In genomic region chr19:57558420-57558967, GRCm38 (mm10) we compare ENCODE assay signal across 17 mouse cellular contexts. TPM values are rescaled to one million over a fixed set of nuclear protein-coding genes. Genes with fewer than 3 reads are reported as not detected.
DNase-seq lines count a peak whose midpoint lies in the region; ATAC-seq and TF ChIP-seq lines count a peak whose summit lies in the region.
"Had no signal": no experiment of that assay in that cellular context is flagged by ENCODE, and none has a peak within 500 bp of the region (broad histone marks: within the 10 kb centered on the region; RNA-seq: fewer than 3 reads in every experiment).

No protein-coding gene starts in this region.

- DNase-seq in brain, embryonic 14.5 days (ENCODE audit: low read depth), result peak; percentile 81
- no peak for DNase-seq in forebrain, embryonic 11.5 days (ENCODE audit: low spot score)
- DNase-seq in spleen, postnatal 14 days (ENCODE audit: low spot score in 2 of 2), result no peak
- no peak for DNase-seq in adrenal gland, postnatal 4 days (ENCODE audit: low spot score in 2 of 2)
- DNase-seq in cerebellum, postnatal 14 days, result no peak
- DNase-seq in cerebellum, postnatal 36 days, result no peak
- DNase-seq: B cell, adult 2 months; cerebellum, adult 11-12 months; embryo, embryonic 11 days; lung, postnatal 14 days; thymus, postnatal 4 days had no signal

- H3K27ac ChIP-seq in forebrain, embryonic 11.5 days (ENCODE audit: low read depth, low read length), result no peak overlapping the region; the same call in 1 of the 2 replicates
- H3K27ac ChIP-seq in hindbrain, embryonic 12.5 days, result peak overlapping the region; percentile 24; the same call in 1 of the 2 replicates
- H3K27ac ChIP-seq in midbrain, embryonic 13.5 days, result peak overlapping the region; percentile 65
- H3K27ac ChIP-seq: kidney, embryonic 15.5 days; left cerebral cortex, adult 2 months; liver, embryonic 14.5 days had no signal

- no peak overlapping the region for H3K4me3 ChIP-seq in forebrain, embryonic 11.5 days (ENCODE audit: low read depth, low read length)
- no peak overlapping the region for H3K4me3 ChIP-seq in hindbrain, embryonic 12.5 days
- no peak overlapping the region for H3K4me3 ChIP-seq in midbrain, embryonic 13.5 days (replicated peaks)
- H3K4me3 ChIP-seq: erythroblast, embryonic 14.5 days; kidney, embryonic 15.5 days; left cerebral cortex, adult 2 months had no signal

- H3K36me3 ChIP-seq in forebrain, embryonic 11.5 days (ENCODE audit: control insufficient read depth, insufficient read depth, low read length), result no peaks in the 10 kb centered on the region
- H3K36me3 ChIP-seq in hindbrain, embryonic 12.5 days, result no peaks in the 10 kb centered on the region
- H3K36me3 ChIP-seq in midbrain, embryonic 13.5 days, result no peaks in the 10 kb centered on the region
- H3K36me3 ChIP-seq: kidney, embryonic 15.5 days had no signal

- H3K27me3 ChIP-seq in forebrain, embryonic 11.5 days (ENCODE audit: control insufficient read depth, insufficient read depth, low read length), result no peaks in the 10 kb centered on the region
- no peaks in the 10 kb centered on the region for H3K27me3 ChIP-seq in hindbrain, embryonic 12.5 days
- H3K27me3 ChIP-seq in midbrain, embryonic 13.5 days, result 0 out of 2 replicates have a peak, but pooled peaks cover 3% of the 10 kb centered on the region
- H3K27me3 ChIP-seq: kidney, embryonic 15.5 days had no signal

- 53% methylated on average over 19 of the region's 19 CpGs for WGBS in forebrain, embryonic 11.5 days
- 49% methylated on average over 19 of the region's 19 CpGs for WGBS in hindbrain, embryonic 12.5 days
- WGBS in midbrain, embryonic 13.5 days, result 27% methylated on average over 19 of the region's 19 CpGs

- peaks cover 7% of the 10 kb centered on the region for H3K4me1 ChIP-seq in forebrain, embryonic 11.5 days (replicated peaks; ENCODE audit: control insufficient read depth, insufficient read depth, low read length)
- H3K4me1 ChIP-seq in hindbrain, embryonic 12.5 days, result no peaks in the 10 kb centered on the region
- H3K4me1 ChIP-seq in midbrain, embryonic 13.5 days (replicated peaks), result peaks cover 12% of the 10 kb centered on the region

- no peaks in the 10 kb centered on the region for H3K9me3 ChIP-seq in forebrain, embryonic 11.5 days (ENCODE audit: control insufficient read depth, low read length)
- H3K9me3 ChIP-seq in hindbrain, embryonic 12.5 days (replicated peaks), result 0 out of 2 replicates have a peak, but pooled peaks cover 4% of the 10 kb centered on the region
- H3K9me3 ChIP-seq in midbrain, embryonic 13.5 days, result no peaks in the 10 kb centered on the region

- ATAC-seq in forebrain, embryonic 11.5 days (replicated peaks; ENCODE audit: low FRiP score), result peak; percentile 39; the same call in 1 of the 2 replicates
- peak; percentile 67 for ATAC-seq in hindbrain, embryonic 12.5 days (ENCODE audit: low FRiP score)
- peak; percentile 89 for ATAC-seq in midbrain, embryonic 13.5 days

- no peak for TF ChIP-seq CTCF in brain, embryonic 14.5 days (IDR thresholded peaks at IDR 0.05; ENCODE audit: borderline replicate concordance, extremely low read depth, insufficient read depth, insufficient read length)

- no peak overlapping the region for H3K4me2 ChIP-seq in forebrain, embryonic 11.5 days (ENCODE audit: low read depth, low read length, severe bottlenecking)
- no peak overlapping the region for H3K4me2 ChIP-seq in hindbrain, embryonic 12.5 days (replicated peaks)
- H3K4me2 ChIP-seq in midbrain, embryonic 13.5 days (replicated peaks), result peak overlapping the region; percentile 17; the same call in 1 of the 2 replicates
- H3K4me2 ChIP-seq: kidney, embryonic 15.5 days had no signal

- H3K9ac ChIP-seq in forebrain, embryonic 11.5 days (ENCODE audit: low read length), result no peak overlapping the region
- no peak overlapping the region for H3K9ac ChIP-seq in hindbrain, embryonic 12.5 days
- H3K9ac ChIP-seq in midbrain, embryonic 13.5 days (replicated peaks), result no peak overlapping the region
- H3K9ac ChIP-seq: kidney, embryonic 15.5 days; liver, embryonic 14.5 days had no signal

- TF ChIP-seq POLR2A in brain, embryonic 14.5 days (IDR thresholded peaks at IDR 0.05; ENCODE audit: borderline replicate concordance, extremely low read depth, insufficient read depth, insufficient read length, poor library complexity, severe bottlenecking), result no peak

RNA-seq across cellular contexts. Expression of gene Atrnl1, which starts 52.3 kb away (rescaled TPM):
- 19.6 and 31.4 TPM in 2 replicates for polyA plus RNA-seq in brain, embryonic 14.5 days (2012; rRNA removed)
- polyA plus RNA-seq in forebrain, embryonic 11.5 days (2014; fragmentation: Nextera tagmentation; extraction: Ambion mirVana), result 5.0 and 5.3 TPM in 2 replicates
- 12.4 and 13.3 TPM in 2 replicates for polyA plus RNA-seq in hindbrain, embryonic 12.5 days (2016; fragmentation: Nextera tagmentation; extraction: Ambion mirVana)
- polyA plus RNA-seq in midbrain, embryonic 13.5 days (2015; fragmentation: Nextera tagmentation; extraction: Ambion mirVana), result 10.0 and 10.2 TPM in 2 replicates
- total RNA-seq in adrenal gland, postnatal 4 days (2021), result 10 to 100 TPM; 38.3 to 44.4 TPM

Comparison
In these comparisons a context has a peak if more than half of its experiments do, and no peak if none do; other contexts are left out.
1. ATAC-seq: peak in every context shown above with its lines; median percentile 89 in midbrain, embryonic 13.5 days; 67 in hindbrain, embryonic 12.5 days; 39 in forebrain, embryonic 11.5 days.